Mouse (Mus musculus): Measurements from ENCODE around the gene Raf1.

DNA sequence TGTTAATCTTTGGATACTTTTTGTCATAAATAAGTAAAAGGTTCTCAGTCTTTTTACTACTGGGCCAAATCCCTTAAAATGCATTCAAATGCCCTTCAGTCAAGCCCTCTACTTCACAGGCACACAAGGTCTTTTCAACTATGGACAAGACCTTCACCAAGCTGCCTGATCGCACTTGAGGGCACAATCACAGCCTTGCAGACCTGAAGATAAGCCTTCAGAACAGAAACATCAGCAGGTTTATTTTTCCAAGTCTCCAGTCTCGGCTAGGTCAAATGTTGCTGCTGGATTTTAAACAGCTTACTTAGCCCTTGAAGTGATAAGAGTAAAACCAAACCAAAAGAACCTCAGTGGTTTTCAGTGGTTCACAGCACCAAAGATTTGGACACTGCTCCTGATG is 2.1 kb downstream of the Raf1 start:
- TF ChIP-seq CTCF (IDR thresholded peaks at IDR 0.05; ENCODE audit: insufficient read depth, low read depth, low read length) (no peak), POLR2A (IDR thresholded peaks at IDR 0.05; ENCODE audit: insufficient read depth, low read depth, low read length) (no peak)
